Mouse (Mus musculus) left cerebral cortex, adult 9 months (tissue): ENCODE measurements around the gene Rab11fip3.
"Not testable (repeated sequence)": the region's sequence is repeated elsewhere in the genome, so short reads cannot be mapped to it uniquely, and the experiment has no call there.

Source experiments
- DNase-seq, 2 experiments: peaks; one replicate each; pipeline ENCODE4 v3.0.0; 2022; ENCODE audit warnings: low spot score in 2 of 2

Gene Rab11fip3

GRCm38 (mm10) chr17:26068831-26069739 is at the start of gene Rab11fip3:
TSS of gene Rab11fip3 (minus strand) at chr17:26069555.
- DNase-seq = peak in 1 of 2 experiments; percentile 79

GRCm38 (mm10) chr17:26116503-26117258 is 47.3 kb upstream of the Rab11fip3 start:
- DNase-seq = no peak

- no peak for DNase-seq
Measured at GRCm38 (mm10) chr17:26115956-26116487, 46.7 kb upstream of the Rab11fip3 start.

- DNase-seq = no peak
Measured at GRCm38 (mm10) chr17:26115205-26115898, 46.0 kb upstream of the Rab11fip3 start.

- not testable (repeated sequence) for DNase-seq
Measured at GRCm38 (mm10) chr17:26114461-26114860, 45.1 kb upstream of the Rab11fip3 start.

- no peak for DNase-seq
Measured at GRCm38 (mm10) chr17:26114061-26114460, 44.7 kb upstream of the Rab11fip3 start.

GRCm38 (mm10) chr17:26113181-26113948 is 44.0 kb upstream of the Rab11fip3 start, which contains the start of gene Tmem8:
TSS of gene Tmem8 (plus strand) at chr17:26113299.
- peak in 1 of 2 experiments; percentile 70 for DNase-seq

GRCm38 (mm10) chr17:26112751-26113150 is 43.4 kb upstream of the Rab11fip3 start:
- no peak for DNase-seq

- no peak for DNase-seq
Measured at GRCm38 (mm10) chr17:26111722-26112121, 42.4 kb upstream of the Rab11fip3 start.

GRCm38 (mm10) chr17:26111024-26111423 is 41.7 kb upstream of the Rab11fip3 start:
- no peak for DNase-seq

GRCm38 (mm10) chr17:26110156-26110555 is 40.8 kb upstream of the Rab11fip3 start:
- no peak for DNase-seq

GRCm38 (mm10) chr17:26105619-26106018 is 36.3 kb upstream of the Rab11fip3 start:
- DNase-seq = no peak

- no peak for DNase-seq
Measured at GRCm38 (mm10) chr17:26101478-26101877, 32.1 kb upstream of the Rab11fip3 start.

- DNase-seq = no peak
Measured at GRCm38 (mm10) chr17:26100166-26100565, 30.8 kb upstream of the Rab11fip3 start.

GRCm38 (mm10) chr17:26099316-26099715 is 30.0 kb upstream of the Rab11fip3 start:
- DNase-seq = not testable (repeated sequence)

GRCm38 (mm10) chr17:26098461-26098860 is 29.1 kb upstream of the Rab11fip3 start:
- no peak for DNase-seq

GRCm38 (mm10) chr17:26095121-26095740 is 25.9 kb upstream of the Rab11fip3 start, which contains the start of gene Nme4:
TSS of gene Nme4 (minus strand) at chr17:26095602.
- DNase-seq = peak in 1 of 2 experiments; percentile 67

- DNase-seq = no peak
Measured at GRCm38 (mm10) chr17:26094531-26095110, 25.3 kb upstream of the Rab11fip3 start.

- peak; percentile 69 to 91 for DNase-seq
Measured at GRCm38 (mm10) chr17:26089905-26090632, 20.7 kb upstream of the Rab11fip3 start, which contains the start of gene Decr2. TSS of gene Decr2 (minus strand) at chr17:26090337.
